Mouse (Mus musculus) splenic B cell, adult 2 months (primary cell): ENCODE measurements around the gene Ear6.
"Not testable (repeated sequence)": the region's sequence is repeated elsewhere in the genome, so short reads cannot be mapped to it uniquely, and the experiment has no call there.

ENCODE experiments used
- DNase-seq: peaks from one replicate; pipeline ENCODE4 v3.0.0-alpha.2; 2011; ENCODE audit warnings: low read depth, low spot score
- H3K27me3 ChIP-seq: 2 replicates; pipeline ENCODE4 v1.6.1; 2012; ENCODE audit warnings: mild to moderate bottlenecking, low read length, moderate library complexity, mixed read lengths; ENCODE audit not compliant: control insufficient read depth, poor library complexity, insufficient read depth, severe bottlenecking
- H3K36me3 ChIP-seq: 2 replicates; pipeline ENCODE4 v1.6.1; 2012; ENCODE audit warnings: mild to moderate bottlenecking, low read length, moderate library complexity, mixed read lengths; ENCODE audit not compliant: control insufficient read depth, poor library complexity, insufficient read depth, severe bottlenecking

Gene Ear6

DNA sequence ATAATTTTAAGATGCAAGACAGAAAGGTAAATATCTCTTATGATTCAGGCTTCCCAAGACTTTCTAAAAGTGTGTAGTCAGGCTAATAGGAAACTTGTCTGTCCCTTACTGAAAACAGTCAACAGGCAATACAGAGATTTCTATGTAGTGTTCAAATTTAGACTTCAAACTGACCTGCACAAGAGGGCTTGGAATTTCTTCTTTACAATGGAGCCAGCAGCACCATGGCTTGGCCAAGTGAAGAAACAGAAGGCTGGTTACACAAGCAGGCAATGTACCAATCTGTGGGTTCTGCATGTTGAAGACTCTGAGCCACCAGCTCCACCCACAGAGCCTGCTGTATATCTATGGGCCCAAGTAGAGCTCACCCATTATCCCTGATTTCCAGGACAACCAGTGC is at the start of gene Ear6:
Gene Ear6 (plus strand): TSS at position 301 of the 400 bp plus-strand sequence.
- DNase-seq: no peak
- Histone ChIP-seq H3K36me3 (no peaks in the 10 kb centered on the region), H3K27me3 (no peaks in the 10 kb centered on the region)

DNA sequence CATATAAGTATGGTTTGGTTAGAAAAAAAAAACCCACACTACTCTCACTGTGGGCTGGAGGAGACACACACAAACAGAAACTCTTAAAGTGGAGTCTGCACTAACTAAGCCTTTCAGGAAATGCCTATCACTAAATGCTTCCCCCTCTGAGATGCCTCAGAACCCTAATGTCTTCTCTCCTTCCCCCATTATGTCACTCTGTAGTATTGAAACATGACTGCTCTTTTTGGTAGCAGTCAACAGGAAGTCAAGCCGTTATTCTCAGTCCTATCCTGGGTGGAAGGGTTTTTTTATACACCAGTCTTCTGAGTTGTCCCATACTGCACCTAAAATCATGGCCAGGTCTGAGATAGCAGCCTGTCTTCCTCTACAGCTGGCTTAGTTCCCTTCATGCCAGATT is 26.9 kb upstream of the Ear6 start:
- H3K27me3 ChIP-seq: no peaks in the 10 kb centered on the region
- no peak for DNase-seq
- H3K36me3 ChIP-seq: no peaks in the 10 kb centered on the region

DNA sequence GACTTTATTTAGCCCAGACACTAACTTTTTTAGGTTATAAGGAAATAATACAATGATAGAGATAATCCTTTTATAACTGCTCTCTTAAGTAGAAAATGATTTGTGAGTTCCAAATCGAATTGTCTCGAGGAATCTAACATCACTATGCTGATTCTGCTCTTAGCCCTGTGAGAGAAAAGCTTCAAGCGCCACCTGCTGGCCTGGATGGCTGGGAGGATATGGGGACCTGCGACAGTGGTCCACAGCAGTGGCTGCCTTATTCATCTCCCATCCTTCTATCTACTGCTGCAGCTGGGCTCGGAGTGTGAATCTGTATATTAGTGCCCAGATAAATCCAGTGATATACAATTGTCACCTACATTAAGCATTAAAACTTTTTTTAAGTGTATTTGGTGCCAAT is 25.7 kb upstream of the Ear6 start:
- not testable (repeated sequence) for H3K36me3 ChIP-seq, H3K27me3 ChIP-seq
- DNase-seq: peak; percentile 5

DNA sequence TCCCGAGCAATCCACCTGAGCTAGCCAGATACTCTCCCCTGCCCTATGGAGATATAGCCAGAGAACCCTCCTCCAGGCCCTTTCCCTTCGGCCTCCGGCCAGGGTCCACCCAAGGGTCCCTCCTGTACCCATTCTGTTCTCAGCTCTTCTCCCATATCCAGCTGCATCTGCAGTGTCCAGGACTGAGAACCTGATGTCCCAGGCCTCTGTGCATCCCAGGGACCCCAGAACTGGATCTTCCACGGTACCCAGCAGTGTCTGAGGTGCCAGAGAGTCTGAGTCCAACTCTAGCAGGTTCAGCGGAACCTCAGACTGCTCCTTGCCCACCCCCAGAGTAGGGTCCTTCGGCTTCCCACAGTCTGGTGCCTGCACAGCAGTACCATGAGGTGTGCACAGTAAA is 24.3 kb upstream of the Ear6 start:
- H3K36me3 ChIP-seq: no peaks in the 10 kb centered on the region
- DNase-seq: no peak
- no peaks in the 10 kb centered on the region for H3K27me3 ChIP-seq

- DNase-seq, H3K27me3 ChIP-seq: not testable (repeated sequence)
Observed at GRCm38 (mm10) chr14:51838480-51838879, 15.0 kb upstream of the Ear6 start.

GRCm38 (mm10) chr14:51842250-51842649 is 11.2 kb upstream of the Ear6 start:
- H3K27me3 ChIP-seq: no peaks in the 10 kb centered on the region; the same call in 1 of the 2 replicates
- DNase-seq: no peak
- H3K36me3 ChIP-seq: no peaks in the 10 kb centered on the region

More at GRCm38 (mm10) chr14:51838480-51838879, 15.0 kb upstream of the Ear6 start:
- H3K36me3 ChIP-seq: not testable (repeated sequence)

GRCm38 (mm10) chr14:51842781-51843180 is 10.7 kb upstream of the Ear6 start:
- Histone ChIP-seq H3K27me3 (no peaks in the 10 kb centered on the region; the same call in 1 of the 2 replicates), H3K36me3 (no peaks in the 10 kb centered on the region)
- DNase-seq: no peak

- no peaks in the 10 kb centered on the region for H3K36me3 ChIP-seq
- no peak for DNase-seq
- no peaks in the 10 kb centered on the region; the same call in 1 of the 2 replicates for H3K27me3 ChIP-seq
Observed at GRCm38 (mm10) chr14:51843882-51844281, 9.6 kb upstream of the Ear6 start.

DNA sequence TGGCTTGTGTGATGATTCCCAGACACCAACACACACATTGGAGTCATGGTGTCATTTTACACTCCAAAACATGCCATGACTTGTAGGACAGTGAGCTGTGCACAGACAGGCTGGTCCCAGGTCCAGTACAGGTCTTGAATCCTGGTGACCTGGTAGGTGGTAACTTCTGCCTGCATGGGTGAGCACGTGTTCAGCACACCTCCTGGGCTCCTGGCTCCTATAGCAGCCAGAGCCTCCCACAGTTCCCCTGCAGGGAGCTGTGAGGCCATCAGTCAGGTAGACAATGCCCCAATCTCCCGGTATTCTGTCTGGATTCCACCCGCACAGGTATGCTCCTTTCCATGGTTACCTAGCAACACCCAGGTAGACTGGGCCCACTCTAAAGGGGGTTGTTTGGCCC is 6.9 kb upstream of the Ear6 start:
- no peak for DNase-seq
- Histone ChIP-seq H3K27me3 (no peaks in the 10 kb centered on the region), H3K36me3 (no peaks in the 10 kb centered on the region)

- not testable (repeated sequence) for DNase-seq, H3K27me3 ChIP-seq, H3K36me3 ChIP-seq
Observed at GRCm38 (mm10) chr14:51851006-51851405, 2.5 kb upstream of the Ear6 start.

DNA sequence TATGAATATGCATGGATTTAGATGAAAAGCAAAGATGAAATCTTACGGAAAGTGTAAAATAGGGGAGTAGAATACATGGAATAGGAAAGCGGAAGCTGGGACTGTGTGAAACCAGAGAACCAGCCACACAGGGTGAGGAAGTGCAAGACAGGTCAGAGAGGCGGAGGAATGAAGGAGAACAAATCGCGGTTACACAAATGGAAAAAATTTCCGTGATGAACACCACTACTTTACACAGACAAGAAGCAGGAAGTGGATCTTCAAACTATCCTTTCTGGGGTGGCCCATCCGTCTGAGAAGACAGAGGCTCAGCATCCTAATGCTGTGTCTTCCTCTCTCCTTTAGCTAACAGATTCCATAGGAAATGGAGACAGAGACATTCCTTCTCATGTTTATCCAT is 1.8 kb downstream of the Ear6 start:
- not testable (repeated sequence) for DNase-seq, H3K36me3 ChIP-seq, H3K27me3 ChIP-seq

DNA sequence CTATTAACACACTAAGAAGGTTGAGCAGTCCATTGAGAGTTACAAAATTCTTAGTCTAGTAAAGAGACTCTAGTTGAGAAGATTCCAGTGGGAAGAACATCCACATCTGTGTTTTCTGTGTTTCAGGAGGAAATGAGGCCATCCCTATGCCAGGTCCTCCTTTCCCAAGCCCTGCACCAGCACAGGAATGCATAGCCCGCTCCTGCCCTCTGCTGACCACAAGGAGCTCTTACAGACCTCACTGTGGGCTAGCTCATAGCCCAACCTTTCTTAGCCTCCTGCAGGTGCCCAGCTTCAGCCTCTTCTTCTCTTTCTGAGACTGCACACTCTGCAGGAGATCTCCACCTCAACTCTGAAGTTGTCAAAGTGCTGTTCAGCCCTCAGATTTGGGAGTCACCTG is 10.1 kb downstream of the Ear6 start:
- DNase-seq, H3K36me3 ChIP-seq, H3K27me3 ChIP-seq: not testable (repeated sequence)

- no peak for DNase-seq
- H3K36me3 ChIP-seq: no peaks in the 10 kb centered on the region
Observed at GRCm38 (mm10) chr14:51870756-51871155, 17.3 kb downstream of the Ear6 start.

DNA sequence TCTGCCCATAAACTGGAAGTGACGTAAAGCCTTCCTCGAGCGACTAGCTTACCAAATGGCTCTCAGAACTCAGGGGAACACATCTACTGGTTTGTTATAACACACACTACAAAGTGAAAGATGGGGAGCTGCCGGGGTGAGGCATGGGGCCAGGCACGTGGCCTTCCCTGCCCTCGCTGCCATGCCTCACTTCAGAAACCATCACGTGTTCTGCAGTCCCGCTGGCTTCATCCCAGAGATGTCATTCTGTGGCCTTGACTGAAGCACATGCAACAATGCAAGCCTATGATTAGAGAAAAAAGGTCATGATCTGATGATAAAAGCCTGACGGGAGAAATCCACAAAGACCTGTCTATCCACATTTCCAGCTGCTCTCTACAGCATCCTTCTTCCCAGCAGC is 18.2 kb downstream of the Ear6 start:
- DNase-seq: no peak
- H3K36me3 ChIP-seq: no peaks in the 10 kb centered on the region
- H3K27me3 ChIP-seq: no peaks in the 10 kb centered on the region

More at GRCm38 (mm10) chr14:51870756-51871155, 17.3 kb downstream of the Ear6 start:
- no peaks in the 10 kb centered on the region for H3K27me3 ChIP-seq

GRCm38 (mm10) chr14:51877517-51877916 is 24.0 kb downstream of the Ear6 start:
- no peak for DNase-seq
- H3K27me3 ChIP-seq: no peaks in the 10 kb centered on the region
- no peaks in the 10 kb centered on the region for H3K36me3 ChIP-seq

DNA sequence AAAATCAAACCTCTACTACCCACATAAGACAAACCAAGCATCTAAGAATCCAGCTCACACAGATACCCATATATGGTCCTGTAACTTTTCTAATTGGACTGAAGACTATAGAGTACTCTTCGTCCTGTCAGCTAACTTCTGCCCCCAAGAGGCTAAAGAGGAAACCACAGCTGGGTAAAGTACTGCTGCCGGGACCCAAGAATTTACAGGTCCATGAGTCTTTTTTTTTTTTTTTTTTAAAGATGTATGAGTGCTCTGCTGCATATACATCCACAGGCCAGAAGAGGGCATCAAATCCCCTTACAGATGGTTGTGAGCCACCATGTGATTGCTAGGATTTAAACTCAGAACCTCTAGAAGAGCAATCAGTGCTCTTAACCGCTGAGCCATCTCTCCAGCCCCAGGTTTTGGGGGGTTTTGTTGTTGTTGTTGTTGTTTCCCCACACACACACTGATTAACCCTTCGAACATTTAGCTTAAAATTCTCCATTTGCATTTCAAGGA is 30.1 kb downstream of the Ear6 start:
- H3K27me3 ChIP-seq: no peaks in the 10 kb centered on the region
- peak; percentile 92 for DNase-seq
- H3K36me3 ChIP-seq: peaks cover 7% of the 10 kb centered on the region; the same call in 1 of the 2 replicates
